Mouse (Mus musculus) forebrain, embryonic 13.5 days (tissue): ENCODE results near the gene Sept14. TPM values are rescaled to one million over a fixed set of nuclear protein-coding genes. Genes with fewer than 3 reads are reported as not detected.

Experiments used
- ATAC-seq: fragments of 200-750 bp; cut with Nextera tagmentation; 2 replicates; pipeline ENCODE4 v1.8.0; 2017
- H3K27ac ChIP-seq: fragments of 300-500 bp; sonication (generic); 2 replicates; pipeline ENCODE4 v1.5.1; 2015; ENCODE audit warnings: inconsistent platforms, mild to moderate bottlenecking, moderate library complexity
- H3K27me3 ChIP-seq: fragments of 300-500 bp; sonication (generic); 2 replicates; pipeline ENCODE4 v1.6.1; 2015; ENCODE audit warnings: mild to moderate bottlenecking, inconsistent platforms
- H3K36me3 ChIP-seq: fragments of 300-500 bp; sonication (generic); 2 replicates; pipeline ENCODE4 v1.6.1; 2015; ENCODE audit warnings: mild to moderate bottlenecking, inconsistent platforms; ENCODE audit not compliant: poor library complexity, severe bottlenecking
- H3K4me1 ChIP-seq: fragments of 300-500 bp; sonication (generic); 2 replicates; pipeline ENCODE4 v1.6.1; 2015; ENCODE audit warnings: inconsistent platforms
- H3K4me2 ChIP-seq: fragments of 300-500 bp; sonication (generic); 2 replicates; pipeline ENCODE4 v1.6.1; 2015; ENCODE audit warnings: inconsistent platforms, mild to moderate bottlenecking, moderate library complexity
- H3K4me3 ChIP-seq: fragments of 300-500 bp; sonication (generic); 2 replicates; pipeline ENCODE4 v1.5.1; 2015; ENCODE audit warnings: mild to moderate bottlenecking, inconsistent platforms
- H3K9ac ChIP-seq: fragments of 300-500 bp; sonication (generic); 2 replicates; pipeline ENCODE4 v1.6.1; 2015; ENCODE audit warnings: mild to moderate bottlenecking, inconsistent platforms
- H3K9me3 ChIP-seq: fragments of 300-500 bp; sonication (generic); replicated peaks from 2 replicates; pipeline ENCODE4 v1.6.1; 2016; ENCODE audit warnings: inconsistent platforms
- WGBS: fragments of 180-500 bp; shearing (Covaris S2); methylation state at CpG from one replicate; pipeline ENCODE4 v1.1.7; 2015; 5-methylcytosine and 5-hydroxymethylcytosine counted together
- polyA plus RNA-seq: library from polyadenylated mRNA; unstranded; fragments of >200 nt; fragmentation: Nextera tagmentation; extraction: Ambion mirVana; gene quantifications from 2 replicates; pipeline ENCODE4 v1.2.1, GENCODE M21; 2015

The Sept14 gene
- polyA plus RNA-seq = not detected in 2 replicates

DNA sequence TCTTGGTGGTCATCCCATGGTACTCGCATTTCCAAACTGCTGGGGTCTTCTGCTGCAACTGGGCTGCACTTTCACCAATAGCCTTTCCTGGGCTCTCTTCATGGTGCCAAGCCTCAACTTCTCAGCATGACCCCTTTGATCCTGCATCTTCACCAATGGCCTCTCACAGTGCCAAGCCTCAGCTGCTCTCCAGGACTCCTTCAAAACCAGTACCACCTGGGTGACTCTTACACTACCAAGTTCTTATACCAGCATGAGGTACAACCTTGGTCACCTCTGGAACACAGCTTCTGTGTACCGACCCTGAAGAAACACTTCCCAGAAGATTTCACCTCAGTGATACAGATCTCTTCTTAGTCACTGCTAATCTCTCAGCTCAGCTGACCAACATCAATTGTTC, at the start of gene Sept14:
Gene Sept14 (minus strand): TSS at position 101 of the 400 bp plus-strand sequence.
- Histone ChIP-seq H3K4me2 (no peak within 1 kb of the TSS), H3K4me1 (no peaks in the 10 kb centered on the region), H3K9ac (no peak within 1 kb of the TSS), H3K9me3 (no peaks in the 10 kb centered on the region), H3K27ac (no peak within 1 kb of the TSS), H3K4me3 (no peak within 1 kb of the TSS), H3K27me3 (0 out of 2 replicates have a peak, but pooled peaks cover 6% of the 10 kb centered on the region), H3K36me3 (no peaks in the 10 kb centered on the region)
- 65% methylated on average over 2 of the region's 2 CpGs for WGBS
- ATAC-seq = no peak

DNA sequence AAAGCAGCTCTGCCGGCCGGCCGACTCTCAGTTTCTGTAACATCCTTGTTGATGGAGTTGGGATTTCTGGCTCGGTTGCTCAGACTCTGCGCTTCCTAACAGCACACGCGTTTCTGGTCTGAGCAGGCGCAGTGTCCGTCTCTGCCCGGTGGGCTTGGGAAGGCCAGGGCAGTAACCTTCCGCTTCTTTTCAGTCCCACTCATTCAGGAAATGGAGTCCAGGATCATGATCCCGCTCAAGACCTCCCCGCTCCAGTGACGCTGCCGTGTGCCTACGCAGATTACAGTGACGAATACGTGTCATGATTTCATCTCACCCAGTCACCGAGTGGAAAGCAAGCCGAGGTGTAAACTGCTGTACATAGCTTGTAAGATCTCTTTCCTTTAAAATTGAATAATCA, 48.6 kb upstream of the Sept14 start:
- H3K9me3 ChIP-seq = no peaks in the 10 kb centered on the region
- peaks cover 43% of the 10 kb centered on the region for H3K36me3 ChIP-seq
- H3K4me2 ChIP-seq = no peak overlapping the region
- 95% methylated on average over 20 of the region's 20 CpGs for WGBS
- H3K27me3 ChIP-seq = no peaks in the 10 kb centered on the region
- H3K9ac ChIP-seq = no peak overlapping the region
- H3K27ac ChIP-seq = no peak overlapping the region
- H3K4me3 ChIP-seq = no peak overlapping the region
- no peak for ATAC-seq
- H3K4me1 ChIP-seq = peaks cover 11% of the 10 kb centered on the region

DNA sequence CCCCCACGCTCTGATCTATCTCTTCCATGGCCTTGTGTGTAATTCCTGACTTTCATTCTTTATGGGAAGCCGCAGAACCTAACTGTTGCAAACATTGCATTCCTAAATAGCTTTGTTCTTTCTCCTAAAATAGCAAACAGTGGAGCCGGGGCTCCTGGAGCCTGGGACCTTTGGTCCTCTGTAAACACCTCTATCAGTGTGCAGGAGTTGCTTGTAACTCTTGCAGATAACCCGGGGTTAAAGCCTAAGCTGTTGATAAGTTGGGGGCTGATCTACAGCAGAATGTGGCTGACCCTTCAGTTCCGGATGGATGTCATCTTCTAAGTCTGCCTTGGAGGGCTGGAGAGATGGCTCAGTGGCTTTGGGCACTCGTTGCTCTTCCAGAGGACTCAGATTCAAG, 35.7 kb upstream of the Sept14 start:
- WGBS = 89% methylated on average over 6 of the region's 6 CpGs
- ATAC-seq = no peak
- H3K9ac ChIP-seq = no peak overlapping the region

DNA sequence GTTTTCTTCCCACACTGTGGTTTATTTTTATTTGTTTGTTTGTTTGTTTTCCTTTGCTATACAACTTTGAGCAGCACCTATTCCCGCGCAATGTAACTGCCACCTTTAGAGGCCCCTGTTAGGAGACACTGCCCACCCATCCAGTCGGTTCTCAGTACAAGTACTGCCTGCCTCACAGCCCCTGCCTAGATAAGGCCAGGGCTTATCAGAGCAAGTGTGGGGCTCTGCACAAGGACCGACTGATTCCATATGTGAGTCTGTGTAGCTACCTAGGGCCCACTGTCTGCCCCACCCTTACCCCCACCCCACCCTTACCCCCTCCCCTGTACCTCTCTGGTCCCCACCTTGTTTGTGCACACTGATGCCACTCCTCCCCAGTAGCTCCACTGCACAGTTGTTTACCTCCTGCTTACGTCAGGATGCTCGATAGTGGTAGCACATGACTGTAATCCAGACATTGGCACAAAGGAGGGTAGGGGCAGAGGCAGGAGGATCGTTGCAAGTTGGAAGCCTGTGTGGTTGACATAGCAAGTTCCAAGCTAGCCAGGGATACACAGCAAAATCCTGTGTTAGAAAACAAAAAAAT, 34.7 kb upstream of the Sept14 start:
- Histone ChIP-seq H3K4me3 (no peak overlapping the region), H3K9ac (no peak overlapping the region), H3K27me3 (no peaks in the 10 kb centered on the region), H3K36me3 (peaks cover 62% of the 10 kb centered on the region), H3K27ac (no peak overlapping the region), H3K4me1 (no peaks in the 10 kb centered on the region), H3K4me2 (no peak overlapping the region), H3K9me3 (no peaks in the 10 kb centered on the region)
- 88% methylated on average over 7 of the region's 7 CpGs for WGBS
- ATAC-seq = no peak

More for the DNA sequence above, 35.7 kb upstream of the Sept14 start:
- Histone ChIP-seq H3K27me3 (no peaks in the 10 kb centered on the region), H3K9me3 (no peaks in the 10 kb centered on the region), H3K27ac (no peak overlapping the region), H3K4me1 (no peaks in the 10 kb centered on the region), H3K4me2 (no peak overlapping the region), H3K36me3 (peaks cover 71% of the 10 kb centered on the region), H3K4me3 (no peak overlapping the region)

DNA sequence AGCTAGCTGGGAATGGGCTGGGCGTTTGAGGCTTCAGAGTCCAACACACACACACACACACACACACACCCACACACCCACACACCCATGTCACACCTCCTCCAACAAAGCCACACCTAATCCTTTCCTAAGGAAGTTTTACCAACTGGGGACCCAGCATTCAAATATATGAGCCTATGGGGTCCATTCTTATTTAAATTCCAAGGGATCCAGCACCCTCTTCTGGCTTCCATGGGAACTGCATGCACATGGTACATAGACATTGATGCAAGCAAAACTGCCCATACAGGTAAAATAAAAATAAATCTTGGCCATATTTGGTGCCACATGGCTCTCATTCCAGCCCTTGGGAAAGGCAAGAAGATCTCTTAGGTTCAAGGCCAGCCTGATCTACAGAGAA, 32.7 kb upstream of the Sept14 start:
- Histone ChIP-seq H3K9ac (no peak overlapping the region), H3K4me3 (no peak overlapping the region), H3K27me3 (no peaks in the 10 kb centered on the region), H3K9me3 (no peaks in the 10 kb centered on the region), H3K4me1 (no peaks in the 10 kb centered on the region), H3K4me2 (no peak overlapping the region), H3K36me3 (peaks cover 44% of the 10 kb centered on the region), H3K27ac (no peak overlapping the region)
- ATAC-seq = no peak
- WGBS = 95% methylated on average over 1 of the region's 1 CpGs

DNA sequence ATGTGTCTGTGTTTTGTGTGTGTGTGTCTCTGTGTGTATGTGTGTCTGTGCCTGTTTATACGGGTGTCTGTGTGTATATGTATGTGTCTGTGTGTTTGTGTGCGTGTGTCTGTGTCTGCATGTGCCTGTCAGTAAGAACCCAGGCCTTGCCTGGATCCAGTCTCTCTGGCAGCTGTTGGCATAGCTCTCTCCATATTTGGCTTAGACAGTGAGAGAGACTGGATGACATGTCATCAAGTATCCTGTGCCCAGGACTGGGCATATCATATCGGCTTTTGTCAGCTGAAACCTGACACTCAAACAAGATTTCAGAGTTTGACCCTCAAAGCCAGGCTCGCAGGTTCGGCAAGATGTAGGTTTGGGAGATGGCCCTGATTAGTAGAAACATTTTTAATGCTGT, 22.7 kb upstream of the Sept14 start:
- no peaks in the 10 kb centered on the region for H3K27me3 ChIP-seq
- WGBS = 91% methylated on average over 5 of the region's 5 CpGs
- no peak overlapping the region for H3K4me2 ChIP-seq
- no peak overlapping the region for H3K27ac ChIP-seq
- peaks cover 17% of the 10 kb centered on the region for H3K4me1 ChIP-seq
- ATAC-seq = no peak
- no peaks in the 10 kb centered on the region for H3K36me3 ChIP-seq
- H3K4me3 ChIP-seq = no peak overlapping the region
- no peak overlapping the region for H3K9ac ChIP-seq
- no peaks in the 10 kb centered on the region for H3K9me3 ChIP-seq

DNA sequence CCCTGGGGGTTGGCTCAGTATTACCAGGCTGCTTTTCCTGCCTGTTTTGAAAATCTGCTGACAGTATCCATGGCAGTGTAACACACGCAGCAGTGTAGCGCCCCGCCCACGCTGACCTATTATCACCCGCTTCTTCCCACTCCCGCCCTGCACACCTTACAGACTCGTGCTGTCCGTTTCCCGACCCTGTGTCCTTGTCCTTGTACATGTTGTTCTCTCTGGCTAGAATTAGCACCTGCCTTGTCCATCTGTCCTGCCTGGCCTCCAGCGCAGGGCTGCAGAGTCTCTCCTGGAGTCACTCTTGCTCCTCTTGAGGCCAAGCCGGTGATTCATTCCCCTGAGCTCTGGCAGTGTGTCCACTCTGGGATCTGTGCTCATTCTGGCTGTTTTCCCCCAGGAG, 22.0 kb upstream of the Sept14 start:
- H3K9ac ChIP-seq = no peak overlapping the region

DNA sequence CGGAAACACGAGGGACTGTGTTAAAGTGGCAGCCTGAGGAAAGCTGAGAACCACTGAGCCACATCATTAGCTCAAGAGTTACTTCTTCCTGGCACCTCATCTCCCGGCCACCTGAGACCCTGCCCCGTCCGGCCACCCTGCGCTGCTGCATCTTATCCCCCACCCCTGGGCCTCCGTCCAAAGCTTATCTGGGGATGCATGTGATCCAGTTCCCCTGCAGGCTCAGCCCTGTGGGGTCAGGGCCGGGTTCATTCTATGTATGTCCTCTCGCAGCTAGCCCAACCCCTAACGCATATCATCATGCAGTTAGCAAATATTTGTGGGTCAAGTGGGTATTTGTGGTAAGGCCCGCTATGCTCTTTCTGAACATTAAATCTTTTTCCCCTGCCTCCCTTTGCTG, 21.0 kb upstream of the Sept14 start:
- Histone ChIP-seq H3K36me3 (no peaks in the 10 kb centered on the region), H3K4me3 (no peak overlapping the region), H3K27me3 (no peaks in the 10 kb centered on the region), H3K9ac (no peak overlapping the region), H3K4me2 (no peak overlapping the region), H3K27ac (no peak overlapping the region), H3K9me3 (no peaks in the 10 kb centered on the region), H3K4me1 (peaks cover 24% of the 10 kb centered on the region)
- 82% methylated on average over 11 of the region's 11 CpGs for WGBS
- no peak for ATAC-seq

More for the DNA sequence above, 22.0 kb upstream of the Sept14 start:
- Histone ChIP-seq H3K9me3 (no peaks in the 10 kb centered on the region), H3K4me1 (peaks cover 21% of the 10 kb centered on the region), H3K27me3 (no peaks in the 10 kb centered on the region), H3K36me3 (no peaks in the 10 kb centered on the region), H3K4me3 (no peak overlapping the region), H3K4me2 (no peak overlapping the region), H3K27ac (no peak overlapping the region)
- ATAC-seq = no peak
- 88% methylated on average over 11 of the region's 11 CpGs for WGBS

DNA sequence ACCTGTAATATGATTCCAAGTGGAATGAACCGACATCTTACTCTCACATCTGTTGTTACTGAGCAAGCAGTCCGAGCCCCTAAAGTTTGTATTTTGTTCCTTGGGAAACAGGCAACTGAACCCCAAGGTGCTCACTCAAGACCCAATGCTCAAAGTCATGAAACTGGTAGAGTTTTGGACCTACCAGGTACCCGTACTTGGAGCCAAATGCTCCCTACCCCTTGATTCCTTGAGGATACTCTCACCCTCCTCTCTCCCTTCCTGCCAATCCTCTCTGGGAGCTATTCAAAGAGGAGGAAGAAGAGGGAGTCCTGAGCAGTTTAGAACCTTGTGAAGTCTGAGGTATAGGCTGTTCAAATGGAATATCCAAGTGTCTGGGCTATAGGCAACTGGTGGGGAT, 18.5 kb upstream of the Sept14 start:
- no peaks in the 10 kb centered on the region for H3K27me3 ChIP-seq
- ATAC-seq = no peak
- H3K9ac ChIP-seq = no peak overlapping the region
- peaks cover 24% of the 10 kb centered on the region for H3K4me1 ChIP-seq
- no peak overlapping the region for H3K4me3 ChIP-seq
- H3K9me3 ChIP-seq = no peaks in the 10 kb centered on the region
- no peak overlapping the region for H3K27ac ChIP-seq
- H3K36me3 ChIP-seq = no peaks in the 10 kb centered on the region
- H3K4me2 ChIP-seq = peak overlapping the region; percentile 64
- WGBS = 88% methylated on average over 3 of the region's 3 CpGs

DNA sequence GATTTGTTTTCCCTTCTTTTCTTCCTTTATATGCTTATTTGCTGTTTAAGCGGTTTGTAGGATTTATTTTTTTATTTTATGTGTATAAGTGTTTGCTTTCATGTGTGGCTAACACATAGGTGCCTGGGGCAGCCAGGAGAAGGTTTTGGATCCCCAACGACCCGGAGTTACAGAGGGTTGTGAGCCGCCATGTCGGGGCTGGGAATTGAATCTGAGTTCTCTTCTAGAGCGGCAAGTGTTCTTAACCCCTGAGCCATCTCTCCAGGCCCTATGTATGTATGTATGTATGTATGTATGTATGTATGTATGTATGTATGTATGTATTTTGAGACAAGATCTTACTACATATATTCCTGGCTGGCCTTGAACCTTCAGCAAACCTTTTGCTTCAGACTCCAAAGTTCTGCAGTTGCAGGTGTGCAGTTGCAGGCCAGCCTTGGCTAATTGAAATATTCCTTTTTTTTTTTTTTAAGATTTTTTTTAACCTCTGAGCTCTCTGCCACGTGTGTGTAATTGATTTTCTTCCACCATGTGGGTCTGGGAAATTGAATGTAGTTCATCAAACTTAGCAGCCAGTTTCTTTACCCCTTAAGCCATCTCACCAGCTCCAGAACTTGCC, 17.6 kb upstream of the Sept14 start:
- peak overlapping the region; percentile 92 for H3K9ac ChIP-seq
- no peaks in the 10 kb centered on the region for H3K9me3 ChIP-seq
- H3K4me2 ChIP-seq = peak overlapping the region; percentile 64
- 16% methylated on average over 7 of the region's 7 CpGs for WGBS
- H3K4me1 ChIP-seq = peaks cover 24% of the 10 kb centered on the region
- H3K27ac ChIP-seq = peak overlapping the region; percentile 93; the same call in 1 of the 2 replicates
- H3K4me3 ChIP-seq = peak overlapping the region; percentile 86
- ATAC-seq = no peak
- no peaks in the 10 kb centered on the region for H3K27me3 ChIP-seq
- H3K36me3 ChIP-seq = no peaks in the 10 kb centered on the region

DNA sequence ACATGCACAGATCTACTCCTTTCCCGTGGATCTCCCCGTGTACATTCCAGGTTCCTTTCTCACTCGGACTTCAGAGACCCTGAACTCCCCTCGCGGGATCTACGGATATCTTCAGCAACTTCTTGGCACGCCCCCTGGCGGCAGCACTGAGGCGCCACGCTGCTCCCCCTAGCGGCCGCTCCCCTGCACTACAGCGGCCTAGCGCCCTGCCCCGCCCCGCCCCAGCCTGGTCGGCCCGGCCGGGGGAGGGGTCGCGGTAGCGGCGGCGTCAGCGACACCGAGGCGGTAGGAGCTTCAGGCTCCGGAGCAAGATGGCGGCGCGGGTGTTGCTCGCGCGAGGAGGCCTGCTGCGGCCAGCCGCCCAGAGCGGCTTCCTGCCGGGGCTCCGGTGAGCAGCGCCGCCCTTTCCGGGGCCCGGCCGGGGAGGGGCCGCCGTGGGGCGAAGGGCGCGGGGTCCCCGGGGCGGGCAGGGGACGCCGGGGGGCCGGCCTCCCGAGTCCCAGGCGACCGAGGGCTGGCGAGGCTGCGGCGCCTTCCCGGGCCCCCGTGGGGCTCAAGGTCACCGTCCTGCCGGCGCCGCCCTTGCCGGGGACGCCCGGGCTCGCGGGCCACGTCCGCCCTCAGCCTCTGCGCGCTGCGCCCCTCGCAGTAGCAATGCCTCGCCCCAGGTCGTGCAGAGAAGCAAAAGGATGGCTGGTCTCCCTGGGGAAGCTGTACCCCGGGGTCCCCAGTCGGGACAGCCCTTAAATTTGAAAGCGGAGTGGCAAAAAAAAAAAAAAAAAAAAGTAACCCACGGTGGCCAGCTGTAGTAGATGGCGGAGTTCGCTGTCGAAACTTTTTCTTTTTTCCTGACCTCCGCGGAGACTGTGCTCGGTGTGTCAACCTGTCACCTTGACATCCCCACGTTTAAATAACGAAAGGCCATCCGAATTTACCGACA, 16.8 kb upstream of the Sept14 start, which contains the start of gene Nipsnap2:
Gene Nipsnap2 (plus strand): TSS at position 230 of the 940 bp plus-strand sequence.
- WGBS = under 1% methylated on average over 69 of the region's 93 CpGs
- Histone ChIP-seq H3K4me2 (peak within 1 kb of the TSS; percentile 64), H3K27me3 (no peaks in the 10 kb centered on the region), H3K27ac (peak within 1 kb of the TSS; percentile 93), H3K9me3 (no peaks in the 10 kb centered on the region), H3K36me3 (peaks cover 2% of the 10 kb centered on the region), H3K4me1 (peaks cover 24% of the 10 kb centered on the region), H3K4me3 (peak within 1 kb of the TSS; percentile 86), H3K9ac (peak within 1 kb of the TSS; percentile 92)
- ATAC-seq = peak; percentile 96

DNA sequence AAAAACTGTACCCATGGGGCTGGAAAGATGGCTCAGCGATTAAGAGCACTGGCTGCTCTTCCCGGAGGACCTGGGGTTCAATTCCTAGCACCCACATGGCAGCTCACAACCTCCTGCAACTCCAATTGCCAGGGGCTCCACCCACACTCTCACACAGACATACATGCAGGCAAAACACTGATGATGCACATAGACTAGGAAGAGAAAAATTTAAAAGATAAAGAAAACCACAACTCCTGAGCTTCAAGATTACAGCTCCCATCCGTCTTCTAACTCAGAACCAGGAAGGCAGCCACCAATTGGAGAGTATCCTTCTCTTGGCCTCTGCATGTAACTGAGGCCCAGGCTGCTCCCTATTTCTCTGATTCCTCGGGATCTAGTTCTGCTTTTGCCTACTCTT, 16.0 kb upstream of the Sept14 start:
- Histone ChIP-seq H3K27me3 (no peaks in the 10 kb centered on the region), H3K9me3 (no peaks in the 10 kb centered on the region), H3K4me2 (peak overlapping the region; percentile 64), H3K27ac (no peak overlapping the region), H3K4me3 (0 out of 2 replicates have a peak overlapping the region, but pooled peaks have one; percentile 86), H3K36me3 (peaks cover 10% of the 10 kb centered on the region), H3K9ac (peak overlapping the region; percentile 92; the same call in 1 of the 2 replicates), H3K4me1 (peaks cover 24% of the 10 kb centered on the region)
- 48% methylated on average over 4 of the region's 4 CpGs for WGBS
- no peak for ATAC-seq
